Mouse (Mus musculus): ENCODE data around the gene Krt39.

DNA sequence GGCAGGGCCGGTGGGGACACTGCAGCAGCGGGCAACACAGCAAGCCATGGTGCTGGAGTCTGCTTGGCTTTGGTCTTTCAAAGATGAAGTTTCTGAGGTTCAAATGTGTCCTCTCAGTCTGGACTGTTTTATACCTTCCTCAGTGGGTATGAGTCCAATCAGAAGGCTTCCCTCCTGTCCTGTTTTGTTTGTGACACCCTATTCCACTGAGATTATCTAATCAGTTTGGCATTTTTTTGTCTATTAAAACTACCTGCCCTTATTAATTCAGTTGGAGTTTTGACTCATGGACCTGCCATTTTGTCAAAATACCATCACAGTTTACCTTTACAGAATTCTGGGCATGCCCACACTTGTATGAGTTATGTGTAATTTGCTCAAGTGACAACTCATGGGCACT is 35.6 kb upstream of the Krt39 start, which contains the start of gene Krtap3-2:
- TF ChIP-seq ZKSCAN1 (IDR thresholded peaks at IDR 0.05; ENCODE audit: low read depth, low read length) (no peak), CTCF (IDR thresholded peaks at IDR 0.05 in 2 of 3, conservative IDR thresholded peaks at IDR 0.05 in 1 of 3; ENCODE audit: control insufficient read depth in 1 of 3, insufficient read depth in 1 of 3, low read depth in 2 of 3, low read length in 3 of 3, poor library complexity in 1 of 3, severe bottlenecking in 1 of 3) (no peak), POLR2A (IDR thresholded peaks at IDR 0.05; ENCODE audit: control insufficient read depth in 1 of 2, insufficient read depth in 1 of 2, low read depth in 1 of 2, low read length in 2 of 2, poor library complexity in 1 of 2) (no peak), MAX (IDR thresholded peaks at IDR 0.05; ENCODE audit: low read length) (no peak), EP300 (IDR thresholded peaks at IDR 0.05; ENCODE audit: low read depth in 1 of 2, low read length in 2 of 2) (no peak), GATA1 (IDR thresholded peaks at IDR 0.05; ENCODE audit: low read depth, low read length) (no peak), MAFK (IDR thresholded peaks at IDR 0.05; ENCODE audit: borderline replicate concordance, low read depth, low read length) (no peak), MAZ (IDR thresholded peaks at IDR 0.05; ENCODE audit: low read depth, low read length) (no peak), JUND (IDR thresholded peaks at IDR 0.05; ENCODE audit: low read depth, low read length) (no peak), E2F4 (IDR thresholded peaks at IDR 0.05; ENCODE audit: borderline replicate concordance, low read depth, low read length) (no peak), BHLHE40 (IDR thresholded peaks at IDR 0.05; ENCODE audit: borderline replicate concordance, low read depth, low read length) (no peak), NELFE (IDR thresholded peaks at IDR 0.05; ENCODE audit: low read depth, low read length) (no peak), USF1 (IDR thresholded peaks at IDR 0.05; ENCODE audit: low read depth, low read length) (no peak), UBTF (IDR thresholded peaks at IDR 0.05; ENCODE audit: borderline replicate concordance, insufficient read depth, low read depth, low read length) (no peak)
